Mouse (Mus musculus) adrenal gland, postnatal 10 days (tissue): ENCODE measurements around the gene Hells. TPM values are rescaled to one million over a fixed set of nuclear protein-coding genes. Genes with fewer than 3 reads are reported as not detected.

Source experiments
- microRNA-seq: library from miRNA; unstranded; fragments of <30 nt; microRNA quantifications from one replicate; pipeline ENCODE4 v1.2.0, GENCODE M21; 2021
- total RNA-seq, 2 experiments: library from RNA; stranded (reverse); gene quantifications; 2 replicates each; pipeline ENCODE4 v1.2.3; 2021

Gene Hells
- total RNA-seq, 2 experiments from 2014 or later = 13.5 to 16.8 TPM

Small RNA genes lying within 50 kb of the gene (microRNA-seq; reads per million reads assigned to microRNA genes)
- not detected for gene Gm23800

Other genes with a start within 250 kb of the Hells start
- gene Noc3l, start 111.7 kb upstream of the Hells start, total RNA-seq = 10 to 100 TPM; 12.5 TPM
- gene Tbc1d12, start 94.3 kb upstream of the Hells start, total RNA-seq = 1 to 10 TPM; 9.5 to 9.6 TPM
- gene Cyp2c55, start 76.1 kb downstream of the Hells start, total RNA-seq = under 1 TPM; 0.15 to 0.21 TPM
- gene Cyp2c65, start 130.1 kb downstream of the Hells start, total RNA-seq = not detected
- not detected for gene Cyp2c66, start 183.0 kb downstream of the Hells start, total RNA-seq